Mouse (Mus musculus) heart, postnatal 25 days (tissue): Measurements from ENCODE around the gene Kif1b. TPM values are rescaled to one million over a fixed set of nuclear protein-coding genes. Genes with fewer than 3 reads are reported as not detected.

Experiments
- DNase-seq: peaks from one replicate; pipeline ENCODE4 v3.0.0; 2022; ENCODE audit warnings: low spot score
- intact Hi-C: fragments of 180-260 bp; cut with DNase I; formaldehyde crosslinking; loops from one replicate; pipeline ENCODE4 v1.15.1; 2025
- total RNA-seq, 2 experiments: library from RNA; stranded (reverse); gene quantifications; 2 replicates each; pipeline ENCODE4 v1.2.3; 2021

Gene Kif1b
- total RNA-seq: 100 to 1,000 TPM; 149 to 151 TPM

GRCm38 (mm10) chr4:149307596-149308490 is at the start of gene Kif1b:
TSS of gene Kif1b (minus strand) at chr4:149307693.
- peak; percentile 98 for DNase-seq
- intact Hi-C loops: loop anchor here (5.0 to 10.0 kb wide), 3 partner anchors 36 to 96 kb away; no protein-coding TSS in a partner anchor

- intact Hi-C loops: no loop called here
- no peak for DNase-seq
These were observed 47.2 kb upstream of the Kif1b start for GRCm38 (mm10) chr4:149354671-149355070.

GRCm38 (mm10) chr4:149351596-149352150 is 44.2 kb upstream of the Kif1b start:
- intact Hi-C loops: no loop called here

GRCm38 (mm10) chr4:149348963-149349362 is 41.5 kb upstream of the Kif1b start:
- intact Hi-C loops: no loop called here

More at GRCm38 (mm10) chr4:149351596-149352150, 44.2 kb upstream of the Kif1b start:
- no peak for DNase-seq

GRCm38 (mm10) chr4:149345873-149346272 is 38.4 kb upstream of the Kif1b start:
- DNase-seq: no peak
- intact Hi-C loops: no loop called here

More at GRCm38 (mm10) chr4:149348963-149349362, 41.5 kb upstream of the Kif1b start:
- DNase-seq: no peak

- intact Hi-C loops: no loop called here
- no peak for DNase-seq
These were observed 36.8 kb upstream of the Kif1b start for GRCm38 (mm10) chr4:149344311-149344710.

GRCm38 (mm10) chr4:149340680-149341079 is 33.2 kb upstream of the Kif1b start:
- intact Hi-C loops: no loop called here
- no peak for DNase-seq

- intact Hi-C loops: no loop called here
- DNase-seq: no peak
These were observed 32.1 kb upstream of the Kif1b start for GRCm38 (mm10) chr4:149339426-149340214.

GRCm38 (mm10) chr4:149338137-149338536 is 30.6 kb upstream of the Kif1b start:
- intact Hi-C loops: no loop called here
- DNase-seq: no peak

DNA sequence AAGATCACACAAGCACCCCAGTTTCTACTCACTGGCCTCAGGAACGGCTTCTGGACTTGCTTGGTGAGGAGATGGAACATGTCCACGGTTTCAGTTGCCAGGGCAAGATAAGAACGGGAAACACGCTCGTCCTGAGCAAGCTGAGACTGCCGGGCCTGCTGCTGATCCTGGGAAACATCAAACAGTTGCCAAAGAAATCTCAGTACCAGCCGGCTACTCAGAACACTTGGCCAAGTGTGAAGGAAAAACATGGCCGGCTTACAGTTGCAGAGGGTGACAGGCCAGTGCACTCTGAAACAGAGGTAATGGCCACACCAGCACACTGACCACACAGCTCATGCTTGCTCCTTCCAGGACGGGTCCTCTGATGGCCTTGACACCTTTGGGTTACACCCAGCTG is 29.9 kb upstream of the Kif1b start:
- intact Hi-C loops: no loop called here

DNA sequence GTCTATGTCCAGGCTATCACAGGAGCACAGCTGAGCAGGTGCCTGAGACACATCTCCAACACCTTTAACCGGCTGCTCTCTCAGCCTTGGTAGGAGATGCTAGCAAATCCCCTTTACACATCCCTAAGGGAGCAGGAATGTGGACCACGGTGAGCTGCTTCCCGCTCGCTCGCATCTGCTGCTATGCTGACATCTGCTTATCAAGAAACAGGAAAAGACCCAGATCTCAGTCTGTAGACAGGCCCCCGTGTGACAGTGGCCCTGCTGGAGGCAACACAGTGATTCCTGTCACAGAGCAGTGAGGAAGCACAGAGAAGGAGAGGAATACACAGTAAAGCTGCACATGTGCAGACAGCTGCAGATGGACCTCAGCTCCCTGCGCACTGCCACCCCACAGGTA is 28.8 kb upstream of the Kif1b start:
- DNase-seq: no peak
- intact Hi-C loops: no loop called here

More for the DNA sequence above, 29.9 kb upstream of the Kif1b start:
- peak; percentile 21 for DNase-seq

- no peak for DNase-seq
- intact Hi-C loops: no loop called here
These were observed 27.4 kb upstream of the Kif1b start for GRCm38 (mm10) chr4:149334881-149335280.

DNA sequence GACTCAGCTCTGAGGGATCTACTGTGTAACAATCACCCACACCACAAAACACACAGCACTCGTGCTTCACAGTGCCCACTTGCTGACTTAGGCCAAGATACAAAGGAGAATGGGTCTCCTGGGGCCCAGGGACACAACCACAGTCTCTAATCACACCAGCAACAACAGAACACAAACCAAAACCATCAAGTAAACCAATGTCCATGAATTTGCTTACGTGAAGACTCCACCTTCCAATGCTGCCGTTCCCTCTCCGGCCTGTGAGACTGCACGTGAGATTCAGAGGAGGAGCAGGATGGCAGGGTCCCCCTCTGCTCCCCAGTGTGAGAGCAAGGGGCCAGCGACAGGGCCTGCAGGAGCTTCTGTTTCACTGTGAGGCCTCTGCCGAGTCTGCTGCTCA is 25.2 kb upstream of the Kif1b start:
- intact Hi-C loops: no loop called here

DNA sequence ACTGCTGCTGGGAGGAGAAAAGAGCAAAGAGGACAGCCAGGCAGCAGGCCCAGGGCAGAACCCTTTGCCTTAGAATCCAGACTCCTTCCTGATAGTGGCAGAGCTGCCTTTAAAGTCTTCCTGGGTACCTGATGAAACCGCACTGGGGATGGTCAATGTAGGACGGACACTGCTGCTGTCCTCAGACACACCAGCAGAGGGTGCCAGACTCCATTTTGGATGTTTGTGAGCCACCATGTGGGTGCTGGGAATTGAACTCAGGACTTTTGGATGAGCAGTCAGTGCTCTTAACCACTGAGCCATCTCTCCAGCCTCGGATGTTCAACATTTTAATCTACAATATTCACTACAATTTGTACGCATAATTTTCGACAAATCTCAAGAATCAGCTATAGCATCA is 23.0 kb upstream of the Kif1b start:
- intact Hi-C loops: no loop called here
- DNase-seq: no peak

More for the DNA sequence above, 25.2 kb upstream of the Kif1b start:
- no peak for DNase-seq

- intact Hi-C loops: no loop called here
- DNase-seq: no peak
These were observed 21.2 kb upstream of the Kif1b start for GRCm38 (mm10) chr4:149328735-149329134.

- intact Hi-C loops: no loop called here
- no peak for DNase-seq
These were observed 19.8 kb upstream of the Kif1b start for GRCm38 (mm10) chr4:149327281-149327680.

GRCm38 (mm10) chr4:149325411-149326162 is 18.1 kb upstream of the Kif1b start:
- intact Hi-C loops: no loop called here
- DNase-seq: no peak

DNA sequence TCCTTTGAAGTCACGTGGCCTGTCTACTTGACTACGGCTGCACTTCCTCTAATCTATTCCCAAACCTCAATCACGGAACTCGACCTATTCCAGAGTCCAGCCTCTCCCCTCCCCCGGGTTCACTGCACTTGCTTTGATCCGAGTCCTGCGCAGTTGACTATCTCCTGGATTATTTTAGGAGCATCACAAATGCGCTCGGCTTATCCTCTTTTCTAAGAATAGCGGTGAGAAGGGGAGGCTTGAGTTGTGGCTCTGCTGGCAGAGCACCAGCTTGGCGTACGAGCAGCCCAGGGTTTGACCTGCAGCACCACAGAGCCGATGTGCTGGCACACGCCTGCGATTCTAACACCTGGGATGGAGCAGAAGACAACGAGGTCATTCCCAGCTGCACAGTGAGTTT is 16.2 kb upstream of the Kif1b start:
- peak; percentile 13 for DNase-seq
- intact Hi-C loops: no loop called here

- no peak for DNase-seq
- intact Hi-C loops: no loop called here
These were observed 15.2 kb upstream of the Kif1b start for GRCm38 (mm10) chr4:149322718-149323117.

DNA sequence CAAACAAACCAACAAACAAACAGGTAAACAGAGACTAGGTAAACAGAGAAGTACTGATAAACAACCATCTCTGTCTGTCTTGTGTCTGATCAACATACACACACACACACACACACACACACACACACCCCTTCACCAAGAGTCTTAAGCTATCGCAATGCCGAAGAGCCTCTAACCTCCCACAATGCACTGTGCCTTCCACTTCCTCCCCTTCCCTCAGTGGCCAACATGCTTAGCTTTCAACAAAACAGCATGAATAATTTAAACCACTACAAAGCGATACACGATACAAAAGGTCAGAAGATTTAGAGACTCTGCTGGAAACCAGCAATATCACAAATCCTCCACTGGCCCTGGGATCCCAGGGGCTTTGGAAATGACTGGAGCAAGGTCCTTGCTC is 14.8 kb upstream of the Kif1b start:
- no peak for DNase-seq
- intact Hi-C loops: no loop called here
